Mouse (Mus musculus) hindbrain, embryonic 11.5 days (tissue): ENCODE results near the gene Rgs17. TPM values are rescaled to one million over a fixed set of nuclear protein-coding genes. Genes with fewer than 3 reads are reported as not detected.

Experiments used
- ATAC-seq: fragments of 200-750 bp; cut with Nextera tagmentation; 2 replicates; pipeline ENCODE4 v1.8.0; 2017; ENCODE audit warnings: mild to moderate bottlenecking, moderate TSS enrichment, moderate library complexity; ENCODE audit not compliant: low FRiP score
- DNase-seq: peaks from one replicate; pipeline ENCODE4 v3.0.0-alpha.2; 2015; ENCODE audit warnings: low spot score
- H3K27ac ChIP-seq: fragments of 300-500 bp; sonication (generic); 2 replicates; pipeline ENCODE4 v1.5.1; 2014; ENCODE audit warnings: mild to moderate bottlenecking, low read depth, low read length
- H3K27me3 ChIP-seq: fragments of 300-500 bp; sonication (generic); 2 replicates; pipeline ENCODE4 v1.6.1; 2014; ENCODE audit warnings: mild to moderate bottlenecking, low read length, moderate library complexity, mixed read lengths; ENCODE audit not compliant: control insufficient read depth, insufficient read depth
- H3K36me3 ChIP-seq: fragments of 300-500 bp; sonication (generic); 2 replicates; pipeline ENCODE4 v1.6.1; 2014; ENCODE audit warnings: mild to moderate bottlenecking, low read length, moderate library complexity, mixed read lengths; ENCODE audit not compliant: control insufficient read depth, insufficient read depth
- H3K4me1 ChIP-seq: fragments of 300-500 bp; sonication (generic); replicated peaks from 2 replicates; pipeline ENCODE4 v1.6.1; 2014; ENCODE audit warnings: low read length, mixed read lengths; ENCODE audit not compliant: control insufficient read depth, insufficient read depth
- H3K4me2 ChIP-seq: fragments of 300-500 bp; sonication (generic); replicated peaks from 2 replicates; pipeline ENCODE4 v1.6.1; 2014; ENCODE audit warnings: mild to moderate bottlenecking, low read depth, low read length
- H3K4me3 ChIP-seq: fragments of 300-500 bp; sonication (generic); 2 replicates; pipeline ENCODE4 v1.5.1; 2014; ENCODE audit warnings: low read depth, low read length
- H3K9ac ChIP-seq: fragments of 300-500 bp; sonication (generic); 2 replicates; pipeline ENCODE4 v1.6.1; 2014; ENCODE audit warnings: low read depth, low read length
- H3K9me3 ChIP-seq: fragments of 300-500 bp; sonication (generic); 2 replicates; pipeline ENCODE4 v1.6.1; 2016; ENCODE audit warnings: low read length; ENCODE audit not compliant: control insufficient read depth
- WGBS: fragments of 180-500 bp; shearing (Covaris S2); extraction: QIAGEN DNeasy Blood & Tissue Kit; methylation state at CpG from one replicate; pipeline ENCODE4 v1.1.7; 2014; 5-methylcytosine and 5-hydroxymethylcytosine counted together
- polyA plus RNA-seq: library from polyadenylated mRNA; unstranded; fragments of >200 nt; fragmentation: Nextera tagmentation; extraction: Ambion mirVana; gene quantifications from 2 replicates; pipeline ENCODE4 v1.2.1, GENCODE M21; 2014

The Rgs17 gene
- polyA plus RNA-seq, 1 experiment from 2014 or later, result 2.9 TPM

DNA sequence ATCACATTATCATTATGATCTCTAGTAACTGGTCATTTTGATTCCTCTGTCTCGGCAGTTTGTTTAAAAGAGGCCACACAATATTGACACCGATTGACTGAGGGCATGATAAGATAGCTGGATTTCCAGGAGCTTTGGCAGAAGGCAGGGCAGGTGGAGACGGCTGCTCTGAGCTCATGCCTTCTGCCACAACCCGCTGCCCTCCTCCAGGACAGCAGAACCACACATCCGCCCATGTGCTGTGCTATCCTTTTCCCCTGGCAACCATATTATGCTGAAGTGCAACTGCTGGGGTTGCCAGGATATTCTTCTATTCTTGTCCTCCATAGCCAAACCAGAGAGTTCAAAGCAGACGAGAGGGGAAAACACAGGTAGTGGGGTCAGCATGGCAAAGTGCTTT, 21.5 kb downstream of the Rgs17 start:
- Histone ChIP-seq H3K4me2 (no peak overlapping the region), H3K4me1 (no peaks in the 10 kb centered on the region), H3K27ac (no peak overlapping the region), H3K36me3 (no peaks in the 10 kb centered on the region), H3K9ac (no peak overlapping the region), H3K27me3 (no peaks in the 10 kb centered on the region), H3K4me3 (no peak overlapping the region), H3K9me3 (no peaks in the 10 kb centered on the region)
- DNase-seq (no peak), ATAC-seq (no peak)
- 90% methylated on average over 6 of the region's 6 CpGs for WGBS

GRCm38 (mm10) chr10:5877106-5877505, 45.1 kb downstream of the Rgs17 start:
- ATAC-seq (no peak), DNase-seq (no peak)
- Histone ChIP-seq H3K4me2 (no peak overlapping the region), H3K9ac (no peak overlapping the region), H3K36me3 (no peaks in the 10 kb centered on the region), H3K4me3 (no peak overlapping the region), H3K27ac (no peak overlapping the region), H3K9me3 (no peaks in the 10 kb centered on the region), H3K4me1 (no peaks in the 10 kb centered on the region), H3K27me3 (no peaks in the 10 kb centered on the region)
- 80% methylated on average over 3 of the region's 3 CpGs for WGBS

DNA sequence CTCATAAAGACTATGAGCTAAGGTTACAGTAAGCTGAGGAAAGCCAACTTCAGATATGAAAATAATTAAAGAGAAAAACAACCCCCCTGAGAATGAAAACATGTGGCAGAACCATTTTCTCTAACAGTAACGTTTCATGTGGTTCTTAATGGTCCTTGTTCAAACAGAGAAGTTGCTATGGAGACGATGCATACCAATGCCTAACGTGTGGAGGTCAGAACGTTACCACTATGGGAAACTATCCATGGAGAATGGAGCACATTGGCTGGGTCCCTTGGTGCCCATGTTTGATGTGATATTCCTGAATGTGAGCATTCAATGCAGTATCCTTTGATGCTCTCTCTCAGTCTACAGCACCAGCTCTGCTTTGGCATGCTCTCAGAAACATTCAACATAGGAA, 51.1 kb downstream of the Rgs17 start:
- Histone ChIP-seq H3K9me3 (no peaks in the 10 kb centered on the region), H3K36me3 (no peaks in the 10 kb centered on the region), H3K4me3 (no peak overlapping the region), H3K27ac (no peak overlapping the region), H3K27me3 (no peaks in the 10 kb centered on the region), H3K4me1 (no peaks in the 10 kb centered on the region), H3K4me2 (no peak overlapping the region), H3K9ac (no peak overlapping the region)
- no peak for ATAC-seq
- no peak for DNase-seq
- WGBS, result 50% methylated on average over 4 of the region's 4 CpGs

- H3K4me3 ChIP-seq, result no peak overlapping the region
- DNase-seq, result no peak
Observed at GRCm38 (mm10) chr10:5867981-5868552, 54.1 kb downstream of the Rgs17 start.

GRCm38 (mm10) chr10:5865996-5866395, 56.2 kb downstream of the Rgs17 start:
- H3K27ac ChIP-seq, result no peak overlapping the region
- no peak overlapping the region for H3K4me3 ChIP-seq
- H3K36me3 ChIP-seq, result no peaks in the 10 kb centered on the region
- H3K27me3 ChIP-seq, result no peaks in the 10 kb centered on the region
- ATAC-seq (no peak), DNase-seq (no peak)
- 59% methylated on average over 2 of the region's 2 CpGs for WGBS
- H3K9ac ChIP-seq, result no peak overlapping the region
- H3K9me3 ChIP-seq, result no peaks in the 10 kb centered on the region
- H3K4me1 ChIP-seq, result no peaks in the 10 kb centered on the region
- no peak overlapping the region for H3K4me2 ChIP-seq

More at GRCm38 (mm10) chr10:5867981-5868552, 54.1 kb downstream of the Rgs17 start:
- Histone ChIP-seq H3K9me3 (no peaks in the 10 kb centered on the region), H3K9ac (no peak overlapping the region), H3K4me1 (no peaks in the 10 kb centered on the region), H3K36me3 (no peaks in the 10 kb centered on the region), H3K27me3 (no peaks in the 10 kb centered on the region), H3K4me2 (no peak overlapping the region), H3K27ac (no peak overlapping the region)
- ATAC-seq, result no peak
- WGBS, result 89% methylated on average over 11 of the region's 11 CpGs

- WGBS, result 92% methylated on average over 3 of the region's 3 CpGs
- Histone ChIP-seq H3K9ac (no peak overlapping the region), H3K27ac (no peak overlapping the region), H3K36me3 (no peaks in the 10 kb centered on the region), H3K4me3 (no peak overlapping the region), H3K4me1 (no peaks in the 10 kb centered on the region), H3K9me3 (no peaks in the 10 kb centered on the region), H3K4me2 (no peak overlapping the region), H3K27me3 (no peaks in the 10 kb centered on the region)
- DNase-seq (no peak), ATAC-seq (no peak)
Observed at GRCm38 (mm10) chr10:5862669-5863068, 59.5 kb downstream of the Rgs17 start.

- H3K9me3 ChIP-seq, result no peaks in the 10 kb centered on the region
- no peak overlapping the region for H3K27ac ChIP-seq
- no peak overlapping the region for H3K9ac ChIP-seq
- WGBS, result 86% methylated on average over 3 of the region's 3 CpGs
- H3K36me3 ChIP-seq, result no peaks in the 10 kb centered on the region
- H3K4me1 ChIP-seq, result no peaks in the 10 kb centered on the region
- H3K27me3 ChIP-seq, result no peaks in the 10 kb centered on the region
- no peak for DNase-seq
- H3K4me3 ChIP-seq, result no peak overlapping the region
- ATAC-seq, result no peak
- no peak overlapping the region for H3K4me2 ChIP-seq
Observed at GRCm38 (mm10) chr10:5860849-5861248, 61.4 kb downstream of the Rgs17 start.

DNA sequence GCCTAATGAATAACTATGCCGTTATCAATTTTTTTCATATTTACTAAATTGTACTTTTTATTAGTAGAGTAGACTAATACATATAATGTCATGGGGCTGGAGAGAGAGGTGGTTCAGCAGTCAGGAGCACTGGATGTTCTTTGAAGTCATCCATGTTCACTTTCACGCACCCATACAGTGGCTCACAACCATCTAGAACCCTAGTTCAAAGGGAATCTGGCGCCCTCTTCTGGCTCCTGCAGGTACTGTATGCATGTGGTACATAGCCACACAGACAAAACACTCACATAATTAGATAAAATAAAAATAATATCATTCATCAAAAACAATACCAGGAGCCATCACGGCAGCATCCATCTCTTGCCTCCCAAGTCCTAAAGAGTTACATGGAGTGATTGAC, 62.5 kb downstream of the Rgs17 start:
- H3K4me3 ChIP-seq, result no peak overlapping the region
- ATAC-seq (no peak), DNase-seq (peak; percentile 22)

GRCm38 (mm10) chr10:5857996-5858549, 64.1 kb downstream of the Rgs17 start:
- H3K9me3 ChIP-seq, result no peaks in the 10 kb centered on the region
- WGBS, result 65% methylated on average over 10 of the region's 10 CpGs
- DNase-seq (no peak), ATAC-seq (no peak)
- no peaks in the 10 kb centered on the region for H3K36me3 ChIP-seq
- H3K4me2 ChIP-seq, result no peak overlapping the region
- H3K4me3 ChIP-seq, result no peak overlapping the region
- H3K9ac ChIP-seq, result no peak overlapping the region
- H3K27ac ChIP-seq, result no peak overlapping the region
- H3K27me3 ChIP-seq, result no peaks in the 10 kb centered on the region
- no peaks in the 10 kb centered on the region for H3K4me1 ChIP-seq

More for the DNA sequence above, 62.5 kb downstream of the Rgs17 start:
- no peak overlapping the region for H3K4me2 ChIP-seq
- H3K9ac ChIP-seq, result no peak overlapping the region
- no peaks in the 10 kb centered on the region for H3K36me3 ChIP-seq
- no peaks in the 10 kb centered on the region for H3K4me1 ChIP-seq
- no peaks in the 10 kb centered on the region for H3K27me3 ChIP-seq
- H3K9me3 ChIP-seq, result no peaks in the 10 kb centered on the region
- H3K27ac ChIP-seq, result no peak overlapping the region
- 69% methylated on average over 4 of the region's 4 CpGs for WGBS
